Mouse (Mus musculus) urinary bladder, postnatal 25 days (tissue): ENCODE data around the gene Shld1.

ENCODE experiments used
- DNase-seq: peaks from one replicate; pipeline ENCODE4 v3.0.0; 2022; ENCODE audit warnings: low spot score

Gene Shld1

GRCm38 (mm10) chr2:132724561-132724960 is 37.8 kb downstream of the Shld1 start:
- no peak for DNase-seq

DNA sequence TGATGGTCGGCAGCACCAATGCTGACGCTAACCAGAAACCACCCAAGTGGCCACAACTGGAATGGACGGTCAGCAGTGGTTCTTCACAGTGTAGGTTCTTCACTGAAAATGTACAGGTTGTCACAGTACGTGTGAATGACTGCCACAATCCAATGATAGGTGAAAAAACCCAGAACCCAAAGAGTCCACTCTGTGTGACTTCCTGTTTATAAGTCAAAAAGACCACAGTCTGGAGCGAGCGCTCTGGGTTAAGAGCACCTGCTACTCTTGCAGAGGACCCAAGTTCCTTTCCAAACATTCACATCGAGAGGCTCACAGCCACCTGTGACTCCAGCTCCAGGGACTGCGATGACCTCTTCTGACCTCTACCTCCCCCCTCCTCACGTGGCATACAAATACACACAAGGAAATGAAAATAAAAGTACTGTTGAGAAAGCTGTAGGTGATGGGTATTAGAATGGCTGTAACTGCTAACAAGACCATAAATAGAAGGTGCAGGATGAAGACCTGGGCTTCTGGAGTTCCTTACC is 38.7 kb downstream of the Shld1 start:
- no peak for DNase-seq

GRCm38 (mm10) chr2:132726156-132726555 is 39.4 kb downstream of the Shld1 start:
- no peak for DNase-seq

- no peak for DNase-seq
These were observed 46.2 kb downstream of the Shld1 start for GRCm38 (mm10) chr2:132732940-132733339.

DNA sequence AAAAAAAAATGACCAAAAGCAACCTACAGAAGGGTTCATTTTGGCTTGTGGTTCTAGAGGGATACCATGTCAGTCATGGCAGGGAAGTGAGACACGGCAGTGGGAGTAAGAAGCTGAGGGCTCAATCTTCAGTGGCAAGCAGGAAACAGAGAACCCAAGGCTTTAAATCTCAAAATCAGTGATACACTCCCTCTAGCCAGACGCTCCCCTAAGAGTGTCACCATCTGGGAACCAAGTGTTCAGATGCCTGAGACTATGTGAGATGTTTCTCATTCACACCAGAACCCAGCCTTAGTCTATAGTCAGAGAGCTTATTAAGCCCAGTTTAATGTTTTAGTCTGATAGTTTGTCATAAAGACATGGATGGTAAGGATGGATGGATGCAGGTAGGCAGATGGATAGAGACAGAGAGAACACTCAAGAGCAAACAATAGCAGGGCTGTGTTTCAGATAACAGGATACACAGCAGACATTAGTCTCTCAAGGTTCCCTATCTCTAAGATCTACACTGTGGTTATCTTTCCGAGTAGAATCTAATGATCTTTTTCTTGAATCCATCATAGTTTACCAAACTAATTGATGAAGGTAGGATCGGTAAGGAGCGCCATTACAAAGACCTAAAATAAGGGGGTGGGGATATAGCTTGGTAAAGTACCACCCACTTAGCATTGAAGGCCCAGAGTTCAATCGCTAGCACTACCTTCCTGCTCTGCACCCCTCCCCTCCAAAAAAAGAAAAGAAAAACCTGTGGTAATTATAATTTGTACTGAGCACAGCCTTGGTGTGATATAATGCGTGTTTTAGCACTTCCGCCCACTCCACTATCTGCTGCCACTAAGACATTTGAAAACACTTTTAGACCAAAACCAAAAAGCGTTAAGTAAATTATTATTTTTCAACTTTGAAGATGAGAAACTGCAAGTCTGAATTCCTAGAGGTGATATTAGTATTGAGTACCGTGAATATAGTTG is 47.2 kb downstream of the Shld1 start:
- DNase-seq = no peak

GRCm38 (mm10) chr2:132738816-132739432 is 52.2 kb downstream of the Shld1 start:
- DNase-seq = no peak

DNA sequence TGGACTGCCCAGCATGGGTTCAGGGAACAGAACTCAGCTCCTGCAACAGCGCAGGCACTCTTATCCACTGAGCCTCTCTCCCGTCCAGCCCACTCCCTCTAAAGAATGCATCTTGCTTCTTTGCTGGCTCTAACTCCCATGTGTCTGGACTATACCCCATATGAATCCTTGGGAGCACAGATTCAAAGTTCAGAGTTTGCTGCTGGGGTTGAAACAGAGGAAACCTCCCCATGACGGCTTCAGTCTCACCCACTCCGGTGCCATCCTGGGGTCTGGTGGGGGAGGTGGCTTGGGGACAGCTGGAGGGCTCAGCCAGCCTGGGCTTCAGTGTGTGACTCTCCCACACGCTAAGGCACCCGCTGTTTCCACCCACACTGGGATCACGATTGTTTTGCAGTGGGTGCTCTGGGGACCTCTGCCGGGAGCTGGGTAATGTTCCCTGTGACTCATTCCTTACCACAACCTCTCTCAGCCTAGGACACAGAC is 55.2 kb downstream of the Shld1 start:
- no peak for DNase-seq

DNA sequence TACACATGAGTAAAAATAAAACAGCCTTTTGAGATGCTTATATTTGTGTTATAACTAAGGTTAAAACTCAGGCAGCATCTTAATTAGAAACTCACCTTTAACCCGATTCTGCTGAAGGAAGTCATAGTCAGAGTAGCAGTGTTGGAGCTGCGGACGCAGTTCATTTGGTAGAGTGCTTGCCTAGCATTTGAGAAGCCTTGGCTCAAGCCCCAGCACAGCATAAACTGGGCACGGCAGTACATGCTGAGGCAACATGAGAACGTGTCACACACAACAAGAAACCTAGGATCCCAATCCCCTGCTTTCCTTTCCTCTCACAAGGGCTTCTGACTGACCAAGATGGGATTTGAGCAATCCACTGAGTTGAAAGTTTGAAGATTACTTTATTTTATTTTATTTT is 58.1 kb downstream of the Shld1 start:
- no peak for DNase-seq

DNA sequence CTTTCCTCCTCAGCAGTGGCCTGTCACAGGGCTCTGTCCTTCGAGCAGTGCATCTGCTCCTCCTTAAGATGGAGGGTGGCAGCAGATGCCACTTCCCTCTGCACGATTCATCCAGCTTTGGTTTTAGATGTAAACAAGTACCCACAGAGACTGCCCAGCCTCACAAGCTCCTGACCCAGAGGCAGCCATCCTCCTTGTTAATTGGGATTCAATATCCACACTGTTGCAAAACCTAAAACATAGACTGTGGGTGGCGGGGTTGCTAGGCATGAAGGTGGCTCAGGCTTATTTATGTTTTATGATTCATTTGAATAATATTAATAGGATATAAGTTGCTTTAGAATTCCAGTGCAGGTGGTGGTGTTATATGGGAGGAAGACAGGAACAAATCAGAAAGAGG is 59.4 kb downstream of the Shld1 start:
- DNase-seq = no peak

DNA sequence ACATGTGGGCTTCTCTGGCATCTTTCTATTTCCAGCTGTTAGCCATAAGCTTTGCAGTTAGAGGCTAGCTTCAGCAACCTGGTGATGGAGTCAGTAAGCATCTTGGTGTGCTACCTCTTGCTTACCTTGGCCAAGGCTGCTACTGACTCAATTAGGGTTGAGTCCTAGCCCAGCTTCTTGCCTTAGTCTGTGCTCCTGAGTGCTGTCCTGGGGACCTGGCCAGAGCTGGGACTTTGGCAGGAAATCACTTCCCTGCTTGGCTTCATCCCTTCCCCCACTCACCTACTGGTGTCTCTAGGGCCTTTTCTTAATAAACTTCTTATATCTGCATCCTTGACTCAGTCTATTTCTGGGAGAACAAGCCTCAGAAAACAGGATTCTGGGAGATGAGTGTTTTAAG is 64.0 kb downstream of the Shld1 start:
- DNase-seq = no peak

GRCm38 (mm10) chr2:132751141-132752066 is 64.7 kb downstream of the Shld1 start:
- no peak for DNase-seq

GRCm38 (mm10) chr2:132752398-132752797 is 65.7 kb downstream of the Shld1 start:
- no peak for DNase-seq

DNA sequence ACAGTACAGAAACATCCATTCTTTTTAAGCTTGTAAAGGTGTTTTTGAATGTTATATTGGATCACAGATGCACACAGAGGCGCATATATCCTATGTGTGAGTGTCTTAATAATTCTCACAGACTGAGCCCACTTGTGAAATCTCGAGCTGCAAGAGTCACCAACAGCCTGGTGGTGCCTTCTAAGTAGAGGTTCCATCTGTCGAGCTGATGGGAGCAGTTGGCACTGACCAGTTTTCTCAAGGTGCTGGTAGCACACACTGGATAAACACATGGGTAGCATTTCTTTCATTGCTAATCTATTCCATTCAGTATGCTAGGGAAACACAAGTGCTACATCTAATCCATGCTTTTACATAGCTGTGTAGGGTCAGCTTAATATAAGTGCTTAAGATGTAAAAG is 66.4 kb downstream of the Shld1 start:
- no peak for DNase-seq

DNA sequence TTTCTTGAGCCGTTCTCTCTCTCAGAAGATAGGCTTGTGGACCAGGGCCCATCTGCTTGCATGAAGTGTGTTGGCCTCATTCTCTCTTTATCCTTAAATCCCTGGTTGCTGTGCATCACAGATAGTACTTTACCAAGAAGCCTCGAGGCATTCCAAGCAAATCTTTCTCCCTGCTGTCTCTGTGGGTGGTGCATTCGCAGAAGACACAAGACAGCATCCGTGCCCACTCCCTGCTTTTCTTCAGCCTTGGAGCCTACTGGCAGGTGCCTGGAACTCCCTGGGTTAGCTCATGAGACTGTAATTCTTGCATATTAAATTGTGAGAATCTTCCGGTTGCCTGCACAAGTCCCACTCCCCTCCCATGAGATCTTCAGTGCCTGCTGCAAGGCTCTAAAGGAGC is 71.2 kb downstream of the Shld1 start:
- DNase-seq = no peak

DNA sequence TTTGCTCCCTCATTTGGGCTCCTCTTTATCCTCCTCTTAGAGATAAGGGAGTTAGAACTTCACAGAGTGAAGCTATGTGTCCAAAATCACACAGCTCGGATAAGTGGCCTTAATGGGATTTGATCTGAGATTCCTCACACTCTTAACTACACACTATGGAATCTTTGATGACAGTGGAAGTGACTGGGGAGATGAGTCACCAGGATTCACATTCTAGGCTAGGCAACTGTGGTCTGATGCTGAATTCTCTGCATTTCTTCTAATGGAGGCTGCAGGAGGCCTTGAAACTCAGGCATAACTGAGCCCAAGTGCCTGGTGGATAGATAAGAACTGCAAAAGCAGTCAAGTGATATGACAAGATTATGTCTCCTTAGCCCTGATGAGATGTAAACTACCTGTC is 84.1 kb downstream of the Shld1 start:
- DNase-seq = no peak

DNA sequence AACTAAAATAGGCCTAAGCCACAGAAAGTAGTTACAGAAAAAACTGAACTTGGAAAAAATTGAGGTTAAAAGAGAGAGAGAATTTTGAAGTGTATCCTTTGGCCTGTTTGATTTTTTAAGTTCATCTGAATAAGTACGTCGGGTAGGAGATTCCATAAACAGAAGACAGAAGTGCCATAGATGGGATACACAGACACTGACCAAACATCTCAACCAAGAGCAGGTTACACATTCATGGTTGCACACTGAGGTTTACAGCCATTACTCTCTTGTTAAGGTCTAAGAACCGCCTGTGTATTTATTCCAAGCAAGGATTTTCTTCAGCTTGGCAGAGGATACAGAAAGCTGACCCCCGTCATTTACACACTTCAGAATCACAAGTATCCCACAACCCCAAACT is 94.2 kb downstream of the Shld1 start, which contains the start of gene Chgb:
Gene Chgb, plus strand, starts transcription at position 301 of the 400 bp plus-strand sequence.
- DNase-seq = no peak

- DNase-seq = peak; percentile 83
These were observed 94.8 kb downstream of the Shld1 start for GRCm38 (mm10) chr2:132781439-132782068.

GRCm38 (mm10) chr2:132784039-132784438 is 97.3 kb downstream of the Shld1 start:
- DNase-seq = no peak

- DNase-seq = no peak
These were observed 106.9 kb downstream of the Shld1 start for GRCm38 (mm10) chr2:132793441-132794203.

GRCm38 (mm10) chr2:132794204-132794586 is 107.5 kb downstream of the Shld1 start:
- DNase-seq = no peak
